ENCODE assay signal across 1 mouse cellular context in the genomic region with DNA sequence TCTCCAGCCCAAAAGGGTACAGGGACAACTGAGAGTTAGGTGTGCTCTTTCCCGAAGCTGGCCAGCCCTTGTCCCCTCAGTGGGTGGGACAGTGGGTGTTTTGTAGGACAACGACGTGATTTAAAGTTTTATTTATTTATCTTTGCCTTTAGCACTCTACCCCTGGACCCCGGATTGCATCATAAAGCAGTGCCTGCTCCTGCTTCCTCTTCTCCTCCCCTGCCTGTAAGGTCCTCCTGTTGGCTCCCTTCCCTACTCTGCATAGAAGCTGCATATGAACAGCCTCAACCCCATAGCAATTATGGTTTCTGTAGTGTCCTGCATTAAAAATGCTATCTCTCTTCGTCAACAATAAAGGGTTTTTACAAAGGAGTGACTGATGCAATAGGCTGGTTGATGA.
TF ChIP-seq lines count a peak whose summit lies in the region.

No protein-coding gene starts in this region.

TF ChIP-seq in CH12.LX, 34 proteins besides CTCF, POLR2A, EP300 and RAD21:
- TF ChIP-seq ZNF384 (IDR thresholded peaks at IDR 0.05; ENCODE audit: low read depth, low read length) (peak; percentile 39; the same call in 1 of the 2 replicates), E2F4 (IDR thresholded peaks at IDR 0.05; ENCODE audit: insufficient replicate concordance, low read depth, low read length) (no peak)
TF ChIP-seq in CH12.LX: peak in this region for 1.
